Mouse (Mus musculus): ENCODE data around the gene Tgoln1. TPM values are rescaled to one million over a fixed set of nuclear protein-coding genes. Genes with fewer than 3 reads are reported as not detected.

Gene Tgoln1
- 193 TPM for total RNA-seq (2023)

DNA sequence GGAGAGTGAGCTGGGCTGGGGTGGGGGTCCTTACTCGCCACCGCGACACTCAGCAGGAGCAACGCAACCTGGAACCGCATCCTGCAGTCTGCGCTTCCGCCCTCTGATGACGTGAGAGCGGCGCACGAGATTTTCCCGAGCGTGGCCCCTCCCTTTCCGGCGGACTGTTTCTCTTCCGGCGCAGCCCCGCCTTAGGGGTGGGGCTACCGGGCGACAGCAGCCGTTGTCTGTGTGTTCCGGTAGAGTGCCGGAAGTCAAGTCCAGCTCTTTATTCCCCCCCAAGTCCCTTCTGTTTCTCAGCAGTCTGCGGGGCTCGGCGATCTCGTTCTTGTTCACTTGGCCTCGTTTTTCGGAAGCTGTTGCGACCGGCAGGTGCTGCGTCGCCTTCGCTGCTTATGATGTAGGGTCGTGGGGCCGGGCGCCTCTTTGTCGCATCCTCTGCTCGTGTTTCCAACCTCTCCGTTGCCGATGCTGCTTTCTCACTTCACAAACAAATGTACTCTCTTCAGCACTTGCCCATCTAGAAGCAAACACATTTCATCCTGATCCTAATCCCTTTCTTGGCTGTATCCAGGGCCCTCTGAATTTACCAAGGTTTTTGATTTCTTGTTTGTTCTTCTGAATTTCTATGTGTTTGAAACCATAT, at the start of gene Tgoln1:
Gene Tgoln1 (minus strand): TSS at position 358 of the 646 bp plus-strand sequence.

DNA sequence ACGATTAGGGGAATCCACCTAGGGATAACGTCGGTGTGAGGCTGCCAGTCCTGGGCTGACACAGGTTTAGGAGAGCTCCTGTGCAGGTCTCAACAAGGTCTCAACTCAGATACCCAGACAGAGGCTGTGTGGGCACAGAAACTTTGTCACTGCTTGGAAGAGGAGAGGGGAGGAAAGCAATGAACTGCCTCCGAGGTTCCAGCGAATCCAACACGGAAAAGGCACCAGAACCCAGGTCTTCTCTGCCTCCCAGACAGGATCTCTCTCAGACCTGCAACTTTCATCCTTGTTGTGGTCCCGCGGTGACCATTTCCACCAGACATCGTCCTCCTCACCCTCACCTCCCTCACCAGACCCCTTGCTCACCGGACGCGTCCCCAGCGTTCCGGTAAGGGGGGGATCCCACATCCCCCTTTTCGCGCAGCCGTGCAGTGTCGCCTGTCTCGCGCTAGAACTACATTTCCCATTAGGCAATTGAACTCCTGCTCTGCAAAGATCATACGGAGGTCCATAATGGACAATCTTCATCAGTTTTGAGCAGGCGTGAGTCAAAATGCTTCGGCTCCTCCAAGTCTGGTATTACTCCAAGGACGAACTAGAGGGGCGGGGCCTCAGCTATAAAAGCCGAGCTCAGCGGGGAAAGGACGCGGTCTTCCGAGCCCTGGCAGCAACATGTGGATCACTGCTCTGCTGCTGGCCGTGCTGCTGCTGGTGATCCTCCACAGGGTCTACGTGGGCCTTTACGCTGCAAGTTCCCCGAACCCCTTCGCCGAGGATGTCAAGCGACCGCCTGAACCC, 18.6 kb downstream of the Tgoln1 start, which contains the start of the genes Elmod3 and Retsat:
Gene Elmod3 (minus strand): TSS at position 458 of the 798 bp plus-strand sequence.
Gene Retsat (plus strand): TSS at position 520 of the 798 bp plus-strand sequence.

Other genes with a start within 250 kb of the Tgoln1 start
- 13.3 TPM for gene Vamp5, start 236.5 kb downstream of the Tgoln1 start, total RNA-seq (2023)
- 57.2 TPM for gene Vamp8, start 226.3 kb downstream of the Tgoln1 start, total RNA-seq (2023)
- gene Ggcx, start 202.7 kb downstream of the Tgoln1 start, total RNA-seq (2023) = 13.5 TPM
- gene Mat2a, start 177.4 kb downstream of the Tgoln1 start, total RNA-seq (2023) = 190 TPM
- not detected for gene Sh2d6, start 95.3 kb downstream of the Tgoln1 start, total RNA-seq (2023)
- 42.4 TPM for gene Capg, start 72.6 kb downstream of the Tgoln1 start, total RNA-seq (2023)
- 12.2 TPM for gene Elmod3, start 18.6 kb downstream of the Tgoln1 start, total RNA-seq (2023)
- gene Retsat, start 18.5 kb downstream of the Tgoln1 start, total RNA-seq (2023) = 5.2 TPM
- 1.8 TPM for gene Tcf7l1, start 172.3 kb upstream of the Tgoln1 start, total RNA-seq (2023)

All from CD4-positive naive resting alpha-beta T cell, adult 76 days (primary cell).